Mouse (Mus musculus) cerebellum, adult 8-10 months (tissue): Measurements from ENCODE around the gene Wfikkn2.
A peak's percentile ranks its signal among the peaks of the same experiment; 100 is the strongest.

ENCODE experiments used
- DNase-seq: peaks from one replicate; pipeline ENCODE4 v3.0.0; 2022

Gene Wfikkn2

GRCm38 (mm10) chr11:94261585-94262370, 16.0 kb upstream of the Wfikkn2 start:
- DNase-seq, result no peak

GRCm38 (mm10) chr11:94259814-94260213, 14.0 kb upstream of the Wfikkn2 start:
- DNase-seq, result no peak

GRCm38 (mm10) chr11:94257987-94258386, 12.2 kb upstream of the Wfikkn2 start:
- DNase-seq, result no peak

GRCm38 (mm10) chr11:94255733-94256132, 9.9 kb upstream of the Wfikkn2 start:
- DNase-seq, result no peak

GRCm38 (mm10) chr11:94253691-94254090, 7.9 kb upstream of the Wfikkn2 start:
- no peak for DNase-seq

GRCm38 (mm10) chr11:94253156-94253555, 7.4 kb upstream of the Wfikkn2 start:
- DNase-seq, result no peak

GRCm38 (mm10) chr11:94246789-94247061, 920 bp upstream of the Wfikkn2 start:
- DNase-seq, result no peak

GRCm38 (mm10) chr11:94244385-94244784, 1.4 kb downstream of the Wfikkn2 start:
- no peak for DNase-seq

GRCm38 (mm10) chr11:94243422-94244180, 2.2 kb downstream of the Wfikkn2 start:
- no peak for DNase-seq

GRCm38 (mm10) chr11:94242760-94243421, 2.9 kb downstream of the Wfikkn2 start:
- no peak for DNase-seq

GRCm38 (mm10) chr11:94239706-94240105, 6.1 kb downstream of the Wfikkn2 start:
- DNase-seq, result no peak

- DNase-seq, result no peak
Observed at GRCm38 (mm10) chr11:94238786-94239185, 7.0 kb downstream of the Wfikkn2 start.

- peak; percentile 76 for DNase-seq
Observed at GRCm38 (mm10) chr11:94236074-94236473, 9.7 kb downstream of the Wfikkn2 start.

- DNase-seq, result no peak
Observed at GRCm38 (mm10) chr11:94234857-94235256, 10.9 kb downstream of the Wfikkn2 start.

- no peak for DNase-seq
Observed at GRCm38 (mm10) chr11:94234380-94234779, 11.4 kb downstream of the Wfikkn2 start.

GRCm38 (mm10) chr11:94233405-94233804, 12.4 kb downstream of the Wfikkn2 start:
- DNase-seq, result no peak

GRCm38 (mm10) chr11:94231821-94232552, 13.8 kb downstream of the Wfikkn2 start:
- DNase-seq, result no peak

GRCm38 (mm10) chr11:94230244-94230643, 15.6 kb downstream of the Wfikkn2 start:
- DNase-seq, result no peak

GRCm38 (mm10) chr11:94229207-94229960, 16.4 kb downstream of the Wfikkn2 start:
- peak; percentile 76 for DNase-seq

GRCm38 (mm10) chr11:94228416-94228815, 17.4 kb downstream of the Wfikkn2 start:
- no peak for DNase-seq

GRCm38 (mm10) chr11:94225985-94226384, 19.8 kb downstream of the Wfikkn2 start:
- no peak for DNase-seq

GRCm38 (mm10) chr11:94223531-94223930, 22.3 kb downstream of the Wfikkn2 start:
- no peak for DNase-seq
